Mouse (Mus musculus) bone marrow macrophage, adult 2 months (primary cell): ENCODE measurements around the gene Nup98. TPM values are rescaled to one million over a fixed set of nuclear protein-coding genes. Genes with fewer than 3 reads are reported as not detected.

Source experiments
- H3K27ac ChIP-seq: 2 replicates; pipeline ENCODE4 v1.5.1; 2012; ENCODE audit warnings: low read depth, low read length; ENCODE audit not compliant: insufficient read depth
- H3K4me1 ChIP-seq: 2 replicates; pipeline ENCODE4 v1.6.1; 2012; ENCODE audit warnings: low read length; ENCODE audit not compliant: control insufficient read depth, insufficient read depth
- H3K4me3 ChIP-seq: 2 replicates; pipeline ENCODE4 v1.5.1; 2012; ENCODE audit warnings: mild to moderate bottlenecking, low read length, moderate library complexity; ENCODE audit not compliant: insufficient read depth
- CTCF ChIP-seq: IDR thresholded peaks from 2 replicates; pipeline ENCODE4 v1.5.1; 2012; ENCODE audit warnings: low read depth, mild to moderate bottlenecking, low read length, moderate library complexity
- POLR2A ChIP-seq: IDR thresholded peaks from 2 replicates; pipeline ENCODE4 v1.6.1; 2012; ENCODE audit warnings: mild to moderate bottlenecking, low read depth, low read length, borderline replicate concordance
- polyA plus RNA-seq: library from polyadenylated mRNA; stranded (reverse); fragments of >200 nt; gene quantifications from 2 replicates; pipeline ENCODE4 v1.2.4, GENCODE M21; 2012; ENCODE audit not compliant: missing spikeins, insufficient read depth, insufficient read length

Gene Nup98
- polyA plus RNA-seq, 1 experiment = 36.9 TPM

- H3K4me1 ChIP-seq = no peaks in the 10 kb centered on the region
- TF ChIP-seq POLR2A (no peak), CTCF (no peak)
- no peak overlapping the region for H3K4me3 ChIP-seq
- no peak overlapping the region for H3K27ac ChIP-seq
These were observed 128.2 kb downstream of the Nup98 start for GRCm38 (mm10) chr7:102081784-102082183.

- Histone ChIP-seq H3K4me3 (no peak overlapping the region), H3K27ac (no peak overlapping the region), H3K4me1 (no peaks in the 10 kb centered on the region)
- TF ChIP-seq POLR2A (no peak), CTCF (no peak)
These were observed 129.7 kb downstream of the Nup98 start for GRCm38 (mm10) chr7:102080311-102080710.

- Histone ChIP-seq H3K4me3 (no peak overlapping the region), H3K27ac (no peak overlapping the region), H3K4me1 (no peaks in the 10 kb centered on the region)
- TF ChIP-seq POLR2A (no peak), CTCF (no peak)
These were observed 131.5 kb downstream of the Nup98 start for GRCm38 (mm10) chr7:102078517-102078916.

DNA sequence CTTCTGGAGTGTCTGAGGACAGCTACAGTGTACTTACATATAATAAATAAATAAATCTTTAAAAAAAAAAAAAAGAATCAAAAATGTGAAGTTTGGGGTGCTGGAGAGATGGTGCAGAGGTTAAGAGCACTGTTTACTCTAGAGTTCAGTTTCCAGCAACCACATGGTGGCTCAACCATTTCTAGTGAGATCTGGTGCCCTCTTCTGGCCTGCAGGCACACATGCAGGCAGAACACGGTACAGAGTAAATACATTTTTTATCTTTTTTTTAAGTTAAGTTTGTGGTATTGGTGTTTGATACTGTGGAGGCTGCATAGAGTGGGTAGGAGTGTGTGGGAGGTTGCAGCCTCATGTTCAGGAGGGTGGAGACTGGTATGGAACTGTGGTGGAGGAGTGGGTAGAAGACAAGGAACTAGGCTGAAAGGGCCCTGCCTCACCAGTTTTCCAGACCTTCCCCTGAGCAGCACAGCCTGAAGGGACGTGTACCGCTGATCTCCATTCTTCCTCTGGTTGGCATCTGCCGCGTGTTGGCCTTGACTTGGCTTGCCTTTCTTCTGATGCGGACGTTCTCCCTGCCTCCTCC, 133.2 kb downstream of the Nup98 start:
- no peak overlapping the region for H3K4me3 ChIP-seq
- TF ChIP-seq POLR2A (no peak), CTCF (peak; percentile 52)
- no peaks in the 10 kb centered on the region for H3K4me1 ChIP-seq
- H3K27ac ChIP-seq = no peak overlapping the region

Other genes starting within 250 kb of the Nup98 start
- gene Il18bp, start 191.5 kb downstream of the Nup98 start, polyA plus RNA-seq = 13.1 and 13.6 TPM in 2 replicates
- gene Rnf121, start 144.7 kb downstream of the Nup98 start, polyA plus RNA-seq = 16.7 and 17.2 TPM in 2 replicates
- 15.4 and 18.1 TPM in 2 replicates for gene Xndc1, start 144.7 kb downstream of the Nup98 start, polyA plus RNA-seq
- 0.23 and 0.35 TPM in 2 replicates for gene Xntrpc, start 144.5 kb downstream of the Nup98 start, polyA plus RNA-seq
- not detected in 2 replicates for gene Trpc2, start 127.1 kb downstream of the Nup98 start, polyA plus RNA-seq
- gene Art1, start 108.4 kb downstream of the Nup98 start, polyA plus RNA-seq = not detected in 2 replicates
- gene Art5, start 100.7 kb downstream of the Nup98 start, polyA plus RNA-seq = not detected in 2 replicates
- gene Chrna10, start 93.3 kb downstream of the Nup98 start, polyA plus RNA-seq = not detected in 2 replicates
- gene Pgap2, start within 50 bp of the Nup98 start, polyA plus RNA-seq = 103 and 110 TPM in 2 replicates
- gene Rhog, start 45.9 kb upstream of the Nup98 start, polyA plus RNA-seq = 537 and 572 TPM in 2 replicates
- gene Stim1, start 57.6 kb upstream of the Nup98 start, polyA plus RNA-seq = 43.4 and 50.2 TPM in 2 replicates
- gene Rrm1, start 231.5 kb upstream of the Nup98 start, polyA plus RNA-seq = 78.4 and 85.5 TPM in 2 replicates